Mouse (Mus musculus): ENCODE results near the gene Fzd7.

DNA sequence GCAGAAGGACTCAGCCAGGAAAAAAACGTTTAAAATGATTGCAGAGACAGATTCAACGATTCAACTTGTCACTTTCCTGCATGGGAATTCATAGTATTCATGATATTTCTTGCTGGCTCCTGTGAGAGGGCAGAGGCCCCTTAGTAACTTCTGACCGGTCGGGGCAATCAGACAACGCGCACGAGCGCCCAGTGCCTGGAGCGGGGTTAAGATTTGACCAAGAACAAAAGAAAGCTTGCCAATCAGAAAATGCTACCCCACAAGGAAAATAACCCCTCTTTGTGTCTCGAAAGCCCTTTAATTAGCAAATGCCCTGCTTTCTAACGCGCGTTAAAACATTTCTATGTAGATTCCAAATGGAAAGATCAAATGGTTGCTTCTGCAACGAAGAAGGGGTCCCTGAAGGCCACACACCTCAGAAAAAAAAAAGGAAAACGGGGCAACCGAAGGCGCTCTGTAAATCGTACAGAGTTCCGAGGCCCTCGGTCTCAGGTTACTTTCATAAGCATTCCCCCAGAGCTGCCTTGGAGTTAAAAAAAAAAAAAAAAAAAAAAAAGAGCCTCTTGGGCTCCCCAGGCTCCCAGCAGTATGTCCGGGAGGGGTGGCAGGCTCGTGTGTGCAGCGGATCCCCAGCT, 1.3 kb upstream of the Fzd7 start:
- TF ChIP-seq CTCF (IDR thresholded peaks at IDR 0.05; ENCODE audit: low read depth) = no peak
- no peak for TF ChIP-seq EP300 (optimal IDR thresholded peaks at IDR 0.05)
